Comparison of ENCODE assay signal across 8 mouse cellular contexts in genomic region chr11:115775821-115776665, GRCm38 (mm10). TPM values are rescaled to one million over a fixed set of nuclear protein-coding genes. Genes with fewer than 3 reads are reported as not detected.
DNase-seq lines count a peak whose midpoint lies in the region; ATAC-seq lines count a peak whose summit lies in the region.

No protein-coding gene starts in this region.

- intact Hi-C loops in gastrocnemius, postnatal 14 days (cut with DNase I; ENCODE audit: low total_unique reads): no loop called here

- ATAC-seq in midbrain, embryonic 16.5 days: no peak
- ATAC-seq in neural tube, embryonic 14.5 days (ENCODE audit: low read depth): no peak

- H3K9me3 ChIP-seq in midbrain, embryonic 10.5 days (replicated peaks): no peaks in the 10 kb centered on the region; the same call in 1 of the 2 replicates
- no peaks in the 10 kb centered on the region for H3K9me3 ChIP-seq in midbrain, embryonic 16.5 days (replicated peaks; ENCODE audit: control insufficient read depth, low read length, poor library complexity, severe bottlenecking)
- H3K9me3 ChIP-seq in neural tube, embryonic 14.5 days (ENCODE audit: control insufficient read depth, low read length): no peaks in the 10 kb centered on the region

- peak overlapping the region; percentile 0; the same call in 1 of the 2 replicates for H3K4me3 ChIP-seq in midbrain, embryonic 10.5 days
- H3K4me3 ChIP-seq in midbrain, embryonic 16.5 days (ENCODE audit: low read depth, low read length): no peak overlapping the region
- no peak overlapping the region for H3K4me3 ChIP-seq in neural tube, embryonic 14.5 days (ENCODE audit: low read depth, low read length)

- DNase-seq in midbrain, embryonic 10.5 days (ENCODE audit: low spot score): no peak
- peak; percentile 75 for DNase-seq in adrenal gland, postnatal 25 days
- DNase-seq in gastrocnemius, postnatal 14 days: peak; percentile 62
- DNase-seq in kidney, adult 11 months: peak; percentile 80
- no peak for DNase-seq in spleen, adult 18-20 months
- no peak for DNase-seq in layer of hippocampus, adult 11-12 months (ENCODE audit: low spot score)

- H3K4me2 ChIP-seq in midbrain, embryonic 16.5 days (ENCODE audit: low read length): no peak overlapping the region
- no peak overlapping the region for H3K4me2 ChIP-seq in neural tube, embryonic 14.5 days (ENCODE audit: low read depth, low read length)

- H3K36me3 ChIP-seq in midbrain, embryonic 10.5 days: peaks cover 20% of the 10 kb centered on the region
- no peaks in the 10 kb centered on the region for H3K36me3 ChIP-seq in midbrain, embryonic 16.5 days (ENCODE audit: control insufficient read depth, insufficient read depth, low read length)
- H3K36me3 ChIP-seq in neural tube, embryonic 14.5 days (ENCODE audit: control insufficient read depth, insufficient read depth, low read length): no peaks in the 10 kb centered on the region

- WGBS in midbrain, embryonic 10.5 days: 41% methylated on average over 18 of the region's 18 CpGs
- WGBS in midbrain, embryonic 16.5 days: 34% methylated on average over 18 of the region's 18 CpGs
- 42% methylated on average over 18 of the region's 18 CpGs for WGBS in neural tube, embryonic 14.5 days

- 0 out of 2 replicates have a peak, but pooled peaks cover 12% of the 10 kb centered on the region for H3K27me3 ChIP-seq in midbrain, embryonic 10.5 days (ENCODE audit: low read depth, poor library complexity, severe bottlenecking)
- no peaks in the 10 kb centered on the region for H3K27me3 ChIP-seq in midbrain, embryonic 16.5 days (ENCODE audit: control insufficient read depth, insufficient read depth, low read depth, low read length)
- no peaks in the 10 kb centered on the region for H3K27me3 ChIP-seq in neural tube, embryonic 14.5 days (ENCODE audit: control insufficient read depth, insufficient read depth, low read length)

- H3K27ac ChIP-seq in midbrain, embryonic 10.5 days (replicated peaks): peak overlapping the region; percentile 75
- H3K27ac ChIP-seq in midbrain, embryonic 16.5 days (ENCODE audit: low read length): no peak overlapping the region
- peak overlapping the region; percentile 16; the same call in 1 of the 2 replicates for H3K27ac ChIP-seq in neural tube, embryonic 14.5 days (ENCODE audit: low read depth, low read length)

- H3K9ac ChIP-seq in midbrain, embryonic 16.5 days (ENCODE audit: low read depth, low read length): no peak overlapping the region
- H3K9ac ChIP-seq in neural tube, embryonic 14.5 days (replicated peaks; ENCODE audit: low read depth, low read length): no peak overlapping the region

- H3K4me1 ChIP-seq in midbrain, embryonic 10.5 days: peaks cover 69% of the 10 kb centered on the region
- peaks cover 35% of the 10 kb centered on the region for H3K4me1 ChIP-seq in midbrain, embryonic 16.5 days (ENCODE audit: control insufficient read depth, insufficient read depth, low read length)
- H3K4me1 ChIP-seq in neural tube, embryonic 14.5 days (ENCODE audit: control insufficient read depth, insufficient read depth, low read length): peaks cover 35% of the 10 kb centered on the region

RNA-seq across cellular contexts. Expression of gene Tmem94, which starts 10.8 kb away (rescaled TPM):
- 39.6 and 45.2 TPM in 2 replicates for polyA plus RNA-seq in midbrain, embryonic 10.5 days (2016; fragmentation: Nextera tagmentation; extraction: Ambion mirVana)
- 25.1 and 25.6 TPM in 2 replicates for polyA plus RNA-seq in midbrain, embryonic 16.5 days (2015; fragmentation: Nextera tagmentation; extraction: Ambion mirVana)
- total RNA-seq in adrenal gland, postnatal 25 days (2021): 80.9 and 114 TPM in 2 replicates
- 10 to 100 TPM; 52.7 to 61.5 TPM for total RNA-seq in gastrocnemius, postnatal 14 days (2021)
- 17.0 and 21.7 TPM in 2 replicates for polyA plus RNA-seq in neural tube, embryonic 14.5 days (2014; fragmentation: Nextera tagmentation; extraction: Ambion mirVana)

RNA-seq across cellular contexts. Expression of gene Caskin2, which starts 37.4 kb away (rescaled TPM):
- 17.5 and 18.6 TPM in 2 replicates for polyA plus RNA-seq in midbrain, embryonic 10.5 days (2016; fragmentation: Nextera tagmentation; extraction: Ambion mirVana)
- 7.6 and 8.9 TPM in 2 replicates for polyA plus RNA-seq in midbrain, embryonic 16.5 days (2015; fragmentation: Nextera tagmentation; extraction: Ambion mirVana)
- 56.2 and 73.4 TPM in 2 replicates for total RNA-seq in adrenal gland, postnatal 25 days (2021)
- total RNA-seq in gastrocnemius, postnatal 14 days (2021): 10 to 100 TPM; 18.4 to 20.1 TPM
- 9.5 and 13.1 TPM in 2 replicates for polyA plus RNA-seq in neural tube, embryonic 14.5 days (2014; fragmentation: Nextera tagmentation; extraction: Ambion mirVana)

RNA-seq across cellular contexts. Expression of gene Tsen54, which starts 38.5 kb away (rescaled TPM):
- 35.3 and 39.7 TPM in 2 replicates for polyA plus RNA-seq in midbrain, embryonic 10.5 days (2016; fragmentation: Nextera tagmentation; extraction: Ambion mirVana)
- polyA plus RNA-seq in midbrain, embryonic 16.5 days (2015; fragmentation: Nextera tagmentation; extraction: Ambion mirVana): 23.7 and 24.2 TPM in 2 replicates
- 20.7 and 27.4 TPM in 2 replicates for total RNA-seq in adrenal gland, postnatal 25 days (2021)
- 1 to 10 TPM; 5.8 to 7.8 TPM for total RNA-seq in gastrocnemius, postnatal 14 days (2021)
- polyA plus RNA-seq in neural tube, embryonic 14.5 days (2014; fragmentation: Nextera tagmentation; extraction: Ambion mirVana): 16.8 and 17.0 TPM in 2 replicates

RNA-seq across cellular contexts. Expression of gene Llgl2, which starts 47.8 kb away (rescaled TPM):
- polyA plus RNA-seq in midbrain, embryonic 10.5 days (2016; fragmentation: Nextera tagmentation; extraction: Ambion mirVana): 5.5 and 5.9 TPM in 2 replicates
- polyA plus RNA-seq in midbrain, embryonic 16.5 days (2015; fragmentation: Nextera tagmentation; extraction: Ambion mirVana): 0.82 and 1.0 TPM in 2 replicates
- 8.4 and 11.8 TPM in 2 replicates for total RNA-seq in adrenal gland, postnatal 25 days (2021)
- 10 to 100 TPM; 11.2 to 11.5 TPM for total RNA-seq in gastrocnemius, postnatal 14 days (2021)
- polyA plus RNA-seq in neural tube, embryonic 14.5 days (2014; fragmentation: Nextera tagmentation; extraction: Ambion mirVana): 0.50 and 0.80 TPM in 2 replicates

Comparison
In these comparisons a context has a peak if more than half of its experiments do, and no peak if none do; other contexts are left out.
1. DNase-seq: peak in adrenal gland, postnatal 25 days (single experiment), gastrocnemius, postnatal 14 days (single experiment) and kidney, adult 11 months (single experiment); none in midbrain, embryonic 10.5 days (single experiment), spleen, adult 18-20 months (0 of 2) and layer of hippocampus, adult 11-12 months (single experiment).